Mouse (Mus musculus) G1E-ER4 (cell line): ENCODE data around the gene Zfp382. TPM values are rescaled to one million over a fixed set of nuclear protein-coding genes. Genes with fewer than 3 reads are reported as not detected.

Source experiments
- GATA1 ChIP-seq: IDR thresholded peaks from one replicate; pipeline ENCODE4 v1.8.0; 2012; ENCODE audit warnings: low read length, inconsistent platforms
- polyA plus RNA-seq: library from polyadenylated mRNA; stranded (reverse); fragments of >175 nt; gene quantifications from 2 replicates; pipeline ENCODE4 v1.2.3, GENCODE M21; 2012

Gene Zfp382
- polyA plus RNA-seq = 4.1 and 5.5 TPM in 2 replicates

DNA sequence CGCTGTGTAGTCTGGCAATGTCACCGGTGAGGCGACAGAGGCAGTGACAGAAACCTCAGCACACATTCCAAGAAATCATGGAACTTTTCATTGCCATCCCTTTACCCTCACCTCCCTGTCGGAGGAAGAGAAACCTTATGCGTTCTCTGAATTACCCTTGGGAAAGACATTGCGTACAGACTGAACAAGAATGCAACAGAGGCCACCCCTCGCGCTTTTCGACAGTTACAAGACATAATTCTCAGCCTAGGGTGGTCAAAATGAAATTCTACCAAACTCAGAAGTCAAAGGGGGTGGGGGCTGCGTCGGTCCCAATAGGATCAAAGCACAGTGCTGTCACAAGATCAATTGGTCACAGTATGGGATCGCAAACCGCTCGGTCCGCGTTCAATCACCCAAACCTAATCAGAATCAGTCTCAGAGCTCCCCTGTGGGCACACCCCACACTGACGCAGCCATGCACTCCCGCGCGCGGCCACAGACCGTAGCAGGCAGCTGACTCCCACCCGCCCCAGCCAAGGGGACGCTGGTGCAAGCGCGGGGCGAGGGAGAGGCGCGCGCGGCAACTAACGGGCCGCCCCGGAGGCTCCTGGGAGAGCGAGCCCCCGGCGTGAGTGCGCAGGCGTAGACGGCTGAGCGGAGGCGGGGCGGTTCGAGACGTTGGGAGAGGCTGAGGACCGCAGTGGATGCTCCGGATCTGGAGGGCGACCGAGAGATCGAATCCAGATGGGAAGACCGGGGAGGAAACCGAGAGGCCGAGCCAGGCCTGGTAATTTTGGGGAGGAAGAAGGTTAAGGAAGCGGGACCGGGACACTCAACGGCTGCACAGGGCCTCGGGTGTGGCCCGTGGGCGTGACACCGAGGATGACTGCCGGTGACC is at the start of gene Zfp382:
Zfp382 (plus strand) TSS at position 635 of the 880 bp plus-strand sequence.
- no peak for TF ChIP-seq GATA1

DNA sequence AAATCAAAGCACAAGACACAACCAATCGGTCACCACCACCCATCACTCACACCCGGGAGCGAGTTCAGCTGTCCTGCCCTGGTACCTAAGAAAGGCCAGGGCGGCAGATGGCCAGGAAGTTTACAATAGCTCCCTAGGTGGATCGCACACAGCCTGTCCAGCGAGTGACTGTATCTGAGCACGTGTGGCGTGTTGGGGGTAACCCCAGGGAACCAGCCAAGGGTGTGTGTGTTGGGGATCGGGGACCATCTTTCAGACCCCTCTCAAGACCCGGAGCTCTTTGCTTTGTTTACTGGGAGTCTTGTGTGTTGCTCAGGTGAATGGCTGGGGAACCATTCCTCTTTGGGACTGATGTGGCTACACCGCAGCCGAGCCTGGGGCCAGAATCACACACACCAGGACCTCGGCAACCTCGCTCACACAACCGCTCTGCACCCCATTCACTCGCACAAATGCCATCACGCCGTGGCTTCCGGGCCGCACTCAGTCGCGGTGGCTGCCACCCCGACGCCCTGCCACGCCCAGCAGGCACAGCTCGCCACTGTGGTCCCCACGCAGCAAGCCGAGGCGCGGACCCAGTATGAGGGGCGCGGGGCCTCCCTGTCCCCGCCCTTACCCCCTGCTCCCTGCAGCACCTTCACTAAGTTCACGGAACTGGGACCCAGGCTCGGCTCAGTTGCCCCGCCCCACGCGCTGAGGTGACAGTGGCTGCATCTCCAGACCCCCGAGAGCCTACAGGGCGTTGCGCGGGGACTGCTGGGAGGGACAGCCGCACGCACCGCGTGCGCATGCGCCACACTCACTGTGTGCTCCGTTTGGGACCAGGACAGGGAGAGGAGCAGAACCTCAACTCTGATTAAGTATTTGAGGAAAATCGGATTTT is 49.4 kb upstream of the Zfp382 start, which contains the start of gene Zfp82:
Zfp82 (minus strand) TSS at position 755 of the 883 bp plus-strand sequence.
- TF ChIP-seq GATA1 = no peak

DNA sequence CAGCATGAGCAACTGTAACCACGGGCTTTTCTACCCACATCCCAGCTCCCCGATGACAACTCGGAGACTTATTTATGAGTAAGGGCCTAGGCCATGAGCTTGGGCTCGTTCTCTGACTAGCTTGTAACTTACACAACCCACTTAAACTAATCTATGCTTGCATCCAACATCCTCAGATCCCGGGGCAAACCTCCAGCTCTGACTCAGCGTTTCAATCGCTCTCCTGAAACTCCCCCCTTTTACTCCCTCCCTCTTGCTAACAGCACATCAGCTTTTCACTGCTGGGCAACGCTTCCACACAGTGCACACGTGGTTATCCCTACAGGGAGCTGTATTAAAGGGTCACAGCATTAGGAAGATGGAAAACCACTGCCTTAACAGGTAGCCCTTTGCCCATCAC is 35.2 kb upstream of the Zfp382 start:
- no peak for TF ChIP-seq GATA1

DNA sequence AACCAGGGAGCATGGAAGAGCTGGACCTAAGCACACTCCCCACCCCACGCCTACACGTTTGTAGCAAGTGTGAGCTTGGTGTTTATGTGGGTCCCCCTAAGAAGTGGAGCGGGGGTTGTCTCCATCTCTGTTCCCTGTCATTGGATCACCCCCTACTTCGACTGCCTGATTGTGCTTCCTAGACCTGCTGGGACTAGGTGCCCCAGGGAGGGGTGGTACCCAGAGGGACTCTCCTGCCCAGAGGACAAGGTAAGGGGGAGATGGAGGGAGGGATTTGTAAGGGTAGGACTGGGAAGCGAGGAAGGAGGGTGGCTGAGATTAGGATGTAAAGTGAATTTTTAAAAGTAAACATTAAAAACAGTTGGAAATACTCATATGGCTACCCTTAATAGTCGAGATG is 32.3 kb upstream of the Zfp382 start:
- TF ChIP-seq GATA1 = no peak

DNA sequence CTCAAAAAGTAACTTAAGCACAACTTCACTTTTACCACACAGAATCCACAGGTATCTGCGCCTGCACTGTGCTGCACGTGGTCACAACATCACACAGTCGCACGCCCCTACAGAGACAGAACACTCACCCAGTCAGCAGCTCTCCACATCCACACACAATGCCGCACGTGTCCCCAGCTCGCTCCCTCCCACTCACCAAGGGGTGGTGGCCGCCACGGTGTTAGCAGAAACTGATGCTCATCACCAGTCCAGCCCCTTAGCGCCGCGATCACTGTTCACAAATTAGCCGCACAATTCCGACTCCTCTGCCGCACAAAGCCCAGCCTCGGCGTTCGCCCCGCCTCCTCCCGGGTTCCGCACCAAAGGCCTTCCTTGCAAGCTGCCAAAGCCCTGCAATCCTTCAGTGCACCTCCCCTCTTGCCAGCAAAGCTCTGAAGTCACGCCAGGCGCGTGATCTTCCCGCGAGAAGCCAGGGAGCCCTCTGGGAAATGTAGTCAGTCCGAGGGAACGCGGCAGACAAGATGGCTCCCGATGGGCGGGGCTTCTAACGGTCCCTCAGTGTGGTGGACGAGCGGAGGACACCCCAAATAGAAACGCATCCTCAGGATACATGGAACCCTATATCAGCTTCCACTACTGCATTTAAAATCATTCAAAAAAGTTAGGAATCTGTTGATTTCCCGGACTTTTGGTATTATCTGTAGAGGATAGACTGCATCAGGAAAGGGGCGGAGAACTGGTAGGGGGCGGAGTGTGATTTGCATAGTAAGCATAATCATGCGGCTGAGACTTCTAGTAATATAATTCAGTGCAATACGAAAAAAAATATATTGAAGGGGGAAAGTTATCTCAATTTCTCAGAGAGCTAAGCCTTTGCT is 31.4 kb upstream of the Zfp382 start, which contains the start of the genes Gm26920 and Zfp566:
Gm26920 (minus strand) TSS at position 319 of the 878 bp plus-strand sequence.
Zfp566 (minus strand) TSS at position 436 of the 878 bp plus-strand sequence.
- TF ChIP-seq GATA1 = no peak

DNA sequence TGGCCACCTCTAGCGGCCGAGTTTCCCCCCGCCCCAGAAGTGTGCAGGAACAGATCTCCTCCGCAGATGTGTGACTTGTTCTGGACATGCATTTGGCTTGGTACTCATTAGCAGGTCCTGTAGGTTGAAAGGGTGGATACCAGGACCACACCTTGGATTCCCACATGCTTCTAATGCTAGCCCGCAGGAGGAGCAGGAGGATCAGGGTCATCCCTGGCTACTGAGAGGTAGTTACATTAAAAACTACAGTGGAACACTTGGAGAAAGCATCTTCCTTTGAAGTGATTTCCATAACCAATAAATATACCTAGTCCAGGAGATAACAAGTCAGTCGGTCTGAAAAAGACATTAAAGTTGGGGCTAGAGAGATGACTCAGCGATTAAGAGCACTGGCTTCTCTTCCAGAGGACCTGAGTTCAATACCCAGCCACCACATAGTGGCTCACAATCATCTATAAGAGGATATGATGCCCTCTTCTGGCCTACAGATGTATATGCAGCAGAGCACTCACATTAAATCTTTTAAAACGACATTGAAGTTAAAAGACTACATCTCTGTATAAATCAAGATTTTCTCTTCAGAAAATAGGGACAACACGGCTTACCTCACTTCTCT is 30.7 kb upstream of the Zfp382 start:
- TF ChIP-seq GATA1 = no peak

DNA sequence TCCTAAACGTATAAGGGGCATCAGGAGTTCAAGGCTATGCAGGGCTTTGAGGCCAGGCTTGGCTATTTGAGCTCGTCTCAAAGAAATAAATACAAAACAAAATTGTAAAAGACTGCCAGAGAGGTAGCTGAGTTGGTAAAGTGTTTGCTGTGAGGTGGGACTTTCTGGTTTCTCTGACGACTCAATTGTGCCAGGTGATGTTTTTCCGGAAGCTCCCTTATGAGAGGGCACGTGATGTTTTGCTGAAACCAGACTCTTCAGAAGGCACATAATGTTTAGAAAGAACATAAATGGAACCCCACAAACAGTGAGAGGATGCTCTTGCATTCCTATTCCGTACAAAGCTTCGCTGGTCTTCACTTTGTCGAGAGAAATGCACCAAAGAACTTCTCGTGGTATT is 29.1 kb upstream of the Zfp382 start:
- no peak for TF ChIP-seq GATA1

DNA sequence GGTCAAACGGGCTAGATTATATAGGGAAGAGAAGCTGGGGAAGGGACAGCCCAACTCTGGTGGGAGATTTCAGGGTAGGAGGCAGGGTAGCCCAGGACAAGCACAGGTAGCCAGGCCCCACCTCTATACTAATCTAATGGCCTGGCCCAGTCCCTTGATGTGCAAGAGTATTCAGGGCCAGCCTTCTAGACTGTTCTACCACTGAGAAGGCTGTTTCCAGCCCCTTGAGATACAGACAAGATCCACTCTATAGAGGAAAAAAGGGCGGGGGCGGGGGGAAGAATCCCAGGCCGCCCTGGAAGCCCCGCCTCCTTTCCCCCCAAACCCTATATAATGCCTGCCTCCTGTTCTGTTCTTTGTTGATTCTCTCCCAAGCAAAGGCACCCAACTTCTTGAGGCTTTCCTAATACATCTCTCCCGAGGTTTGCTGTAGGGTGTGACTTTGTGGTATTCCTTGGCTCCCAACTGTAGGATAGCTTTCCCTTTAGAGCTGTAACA is 27.8 kb upstream of the Zfp382 start:
- no peak for TF ChIP-seq GATA1

DNA sequence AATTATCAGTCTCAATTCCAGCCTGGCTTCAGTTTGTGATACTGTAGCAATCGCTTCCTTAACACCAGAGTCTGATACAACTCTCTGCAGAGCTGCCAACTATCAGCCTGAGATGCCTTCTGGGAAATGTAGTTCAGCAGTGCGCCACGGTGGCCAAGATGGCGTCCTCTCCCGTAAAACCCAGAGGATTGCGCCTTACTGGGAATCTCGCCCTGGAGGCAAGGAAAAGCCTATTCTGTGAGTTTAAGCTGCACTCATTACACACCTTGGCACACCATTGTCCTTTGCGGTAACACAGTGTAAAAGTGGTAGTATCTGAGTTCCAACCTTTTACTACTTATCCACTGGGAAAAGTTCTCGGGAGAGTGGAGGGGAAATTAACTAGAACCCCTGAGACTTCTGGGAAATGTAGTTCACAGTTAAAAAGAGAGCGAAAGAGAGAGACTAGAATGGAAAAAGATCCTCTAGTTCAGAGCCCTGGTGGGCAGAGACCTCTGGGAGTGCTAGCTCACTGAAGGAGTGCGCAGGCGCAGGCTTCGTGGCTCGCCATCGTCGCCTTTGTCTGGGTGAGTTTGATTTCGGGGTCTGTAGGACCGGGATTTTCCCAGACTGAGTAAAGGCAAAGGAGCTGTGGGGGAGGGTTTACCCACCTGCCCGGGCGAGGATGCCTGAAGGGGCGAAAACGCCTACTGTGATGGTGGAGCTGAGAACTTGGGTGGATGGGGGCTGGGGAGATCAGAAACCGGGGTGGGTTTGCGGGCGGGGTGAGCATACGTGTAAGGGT is 26.9 kb upstream of the Zfp382 start, which contains the start of gene Zfp260:
Zfp260 (plus strand) TSS at position 132 of the 784 bp plus-strand sequence.
- no peak for TF ChIP-seq GATA1

DNA sequence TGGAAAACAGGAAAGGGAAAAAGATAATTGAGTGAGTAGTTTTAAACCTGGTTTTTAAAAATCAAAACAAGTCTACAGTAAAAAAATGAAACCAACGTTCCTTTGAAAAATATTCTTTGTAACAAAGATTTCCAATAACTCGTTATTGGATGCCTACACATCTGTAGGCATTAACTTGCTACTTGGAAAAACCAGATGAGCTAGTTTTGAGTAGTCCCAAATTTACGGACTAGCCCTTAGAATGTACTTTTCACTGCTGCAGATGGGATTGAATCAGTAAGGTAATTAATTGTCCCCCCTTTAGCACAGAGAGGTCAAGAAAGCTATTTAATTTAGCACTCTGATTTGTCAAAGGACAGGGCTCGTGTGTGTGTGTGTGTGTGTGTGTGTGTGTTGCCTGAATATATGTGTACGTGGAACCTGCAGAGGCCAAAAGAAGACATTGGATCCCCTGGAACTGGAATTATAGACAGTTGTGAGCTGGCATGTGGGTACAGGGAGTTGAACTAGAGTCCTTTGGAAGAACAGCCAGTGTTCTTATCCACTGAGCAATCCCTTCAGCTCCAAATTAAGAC is 26.1 kb upstream of the Zfp382 start:
- no peak for TF ChIP-seq GATA1

DNA sequence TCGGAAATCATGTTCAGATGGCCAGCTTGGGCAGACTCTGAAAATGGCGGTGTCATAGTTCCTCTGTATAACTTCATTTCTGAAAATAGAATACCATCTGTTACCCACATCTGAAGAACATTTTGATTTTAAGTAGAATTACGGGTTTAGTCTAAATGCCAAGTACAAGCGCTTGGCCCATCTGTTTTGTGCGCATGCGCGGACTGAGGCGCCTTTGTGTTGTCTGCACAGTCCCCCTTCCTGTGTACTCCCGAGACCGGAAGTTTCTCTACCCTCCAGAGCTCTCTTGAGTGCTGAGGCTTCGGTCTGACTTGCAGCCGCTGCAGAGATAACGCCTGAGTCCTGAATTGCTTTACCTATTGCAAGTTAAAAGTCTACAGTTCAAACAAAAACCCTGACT is 22.4 kb upstream of the Zfp382 start:
- no peak for TF ChIP-seq GATA1

DNA sequence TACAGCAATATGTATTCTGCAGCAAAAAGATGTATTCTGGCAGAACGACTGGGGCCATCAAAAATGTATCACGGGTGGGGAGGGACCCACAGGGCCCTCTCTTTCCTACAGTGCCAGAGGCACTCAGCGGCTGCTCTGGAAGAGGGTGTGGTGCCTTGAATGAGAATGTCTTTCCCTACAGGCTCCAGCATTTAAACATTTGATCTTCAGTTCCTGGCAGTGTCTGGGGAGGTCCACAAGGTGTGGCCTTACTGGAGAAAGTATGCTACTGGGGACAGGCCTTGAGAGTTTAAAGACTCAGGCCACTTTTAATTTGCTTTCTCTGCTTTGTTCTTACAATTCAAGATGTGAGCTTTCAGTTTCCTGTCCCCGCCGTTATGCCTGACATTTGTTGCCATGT is 5.7 kb upstream of the Zfp382 start:
- TF ChIP-seq GATA1 = no peak

DNA sequence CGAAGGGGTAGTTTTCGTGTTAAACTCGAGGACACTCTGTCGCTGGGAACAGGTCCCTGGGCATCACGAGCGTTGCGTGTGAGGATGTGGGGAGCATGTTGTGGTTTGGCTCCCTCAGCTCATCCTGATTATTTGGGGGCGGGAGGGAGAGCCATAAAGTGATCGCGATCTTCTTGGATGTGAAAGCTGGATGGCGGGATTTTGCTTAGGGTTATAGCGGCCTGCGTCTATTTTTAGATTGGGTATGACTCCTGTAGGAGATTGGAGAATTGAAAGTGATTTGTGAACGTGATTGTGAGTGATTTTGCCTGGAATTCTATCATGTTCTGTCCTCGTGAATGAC is 417 bp downstream of the Zfp382 start:
- TF ChIP-seq GATA1 = no peak
